Mouse (Mus musculus) common myeloid progenitor, adult 5-6 weeks (primary cell): Measurements from ENCODE around the gene Asic1. TPM values are rescaled to one million over a fixed set of nuclear protein-coding genes. Genes with fewer than 3 reads are reported as not detected.

Experiments
- ATAC-seq: replicated peaks from 2 replicates; pipeline ENCODE4 v1.8.0; 2016; ENCODE audit warnings: low read depth, mild to moderate bottlenecking, moderate TSS enrichment, inconsistent platforms; ENCODE audit not compliant: poor library complexity, severe bottlenecking
- total RNA-seq: library from RNA; stranded (forward); fragments of 200-1000, 187-1606 nt; gene quantifications from 2 replicates; pipeline ENCODE4 v1.2.3, GENCODE M21; 2017

The Asic1 gene
- not detected in 2 replicates for total RNA-seq

GRCm38 (mm10) chr15:99670154-99670821, at the start of gene Asic1:
Asic1 (plus strand) TSS chr15:99670368.
- no peak for ATAC-seq

DNA sequence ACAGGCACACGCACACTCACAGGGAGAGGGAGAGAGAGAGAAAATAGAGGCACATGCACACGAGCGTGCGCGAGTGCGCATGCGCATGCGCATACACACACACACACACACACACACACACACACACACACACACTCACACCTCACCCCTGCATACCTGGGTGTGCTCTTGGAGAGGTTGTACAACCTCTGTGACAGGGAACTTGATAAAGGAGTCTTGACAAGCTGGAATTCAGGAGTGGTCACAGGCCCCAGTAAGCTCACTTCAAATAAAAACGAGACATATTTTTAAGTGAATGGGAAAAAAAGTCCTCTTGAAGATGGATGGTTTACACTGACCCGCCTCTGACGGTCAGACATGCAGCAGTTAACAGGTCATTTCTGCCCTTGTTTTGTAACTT, 48.1 kb upstream of the Asic1 start:
- no peak for ATAC-seq

DNA sequence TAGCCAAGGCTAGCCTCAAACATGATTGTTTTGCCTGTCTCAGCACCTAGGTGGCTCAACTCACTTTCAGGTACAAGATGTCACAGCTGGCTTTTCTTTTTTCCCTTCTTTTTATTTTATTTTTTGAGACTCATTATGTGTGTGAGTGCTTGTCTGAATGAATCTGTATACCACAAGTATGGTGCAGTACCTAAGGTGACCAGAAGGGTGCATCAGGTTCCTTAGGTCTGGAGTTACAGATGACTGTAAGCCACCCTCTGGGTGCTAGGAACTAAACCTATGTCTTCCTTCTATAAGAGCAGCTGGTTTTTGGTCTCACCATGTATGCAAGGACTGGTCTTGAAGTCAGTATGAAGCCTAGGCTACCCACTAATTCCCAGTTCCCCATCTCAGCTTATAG, 38.5 kb upstream of the Asic1 start:
- ATAC-seq = no peak

- no peak; the same call in 1 of the 2 replicates for ATAC-seq
Measured at GRCm38 (mm10) chr15:99634702-99635101, 35.5 kb upstream of the Asic1 start.

DNA sequence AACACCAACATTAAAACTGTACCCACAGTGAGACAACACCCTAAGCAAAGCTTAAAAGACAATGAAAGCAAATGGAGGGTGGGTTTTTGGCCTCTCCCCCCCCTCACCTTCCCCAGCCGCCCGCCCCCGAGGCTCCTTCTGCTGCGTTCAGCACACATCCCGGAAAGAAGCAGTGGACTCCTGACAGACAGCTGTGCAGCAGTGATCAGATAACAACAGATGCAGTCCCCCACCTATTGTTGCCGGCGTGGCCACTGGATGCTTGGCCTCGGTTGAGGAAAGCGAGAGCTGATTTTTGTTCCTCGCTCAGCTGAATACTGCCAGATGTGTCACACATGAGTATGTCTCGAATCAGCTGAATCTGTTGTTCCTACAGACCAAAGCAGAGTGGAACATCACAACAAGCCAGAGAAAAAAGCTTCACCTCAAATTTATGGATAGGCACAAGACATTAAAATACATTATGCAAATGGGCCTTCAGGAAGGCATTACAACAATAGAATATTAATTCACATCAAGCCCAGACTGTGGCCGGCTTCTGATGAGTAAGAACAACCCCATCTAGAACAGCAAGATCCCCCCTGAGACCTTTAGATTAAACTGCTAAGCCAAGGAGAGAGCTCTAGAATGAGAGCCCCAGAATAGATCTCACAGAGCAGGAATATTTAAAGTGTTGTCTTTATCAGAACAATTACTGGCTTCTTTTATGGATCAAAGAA, 32.6 kb upstream of the Asic1 start:
- ATAC-seq = no peak

GRCm38 (mm10) chr15:99638124-99638485, 32.1 kb upstream of the Asic1 start:
- ATAC-seq = no peak

- peak; percentile 42 for ATAC-seq
Measured at GRCm38 (mm10) chr15:99642622-99643021, 27.5 kb upstream of the Asic1 start.

GRCm38 (mm10) chr15:99643832-99644231, 26.3 kb upstream of the Asic1 start:
- ATAC-seq = no peak

- ATAC-seq = no peak
Measured at GRCm38 (mm10) chr15:99644776-99645175, 25.4 kb upstream of the Asic1 start.

- no peak for ATAC-seq
Measured at GRCm38 (mm10) chr15:99648326-99648725, 21.8 kb upstream of the Asic1 start.

GRCm38 (mm10) chr15:99649067-99649761, 21.0 kb upstream of the Asic1 start:
- ATAC-seq = no peak

- no peak for ATAC-seq
Measured at GRCm38 (mm10) chr15:99650304-99650703, 19.9 kb upstream of the Asic1 start.

GRCm38 (mm10) chr15:99651163-99651872, 18.9 kb upstream of the Asic1 start, which contains the start of gene Racgap1:
Racgap1 (minus strand) TSS chr15:99651656.
- ATAC-seq = peak; percentile 98

GRCm38 (mm10) chr15:99651984-99652872, 17.9 kb upstream of the Asic1 start:
- no peak for ATAC-seq

- ATAC-seq = no peak
Measured at GRCm38 (mm10) chr15:99653291-99653690, 16.9 kb upstream of the Asic1 start.

GRCm38 (mm10) chr15:99653876-99654275, 16.3 kb upstream of the Asic1 start:
- no peak for ATAC-seq

- ATAC-seq = no peak
Measured at GRCm38 (mm10) chr15:99655956-99656355, 14.2 kb upstream of the Asic1 start.

DNA sequence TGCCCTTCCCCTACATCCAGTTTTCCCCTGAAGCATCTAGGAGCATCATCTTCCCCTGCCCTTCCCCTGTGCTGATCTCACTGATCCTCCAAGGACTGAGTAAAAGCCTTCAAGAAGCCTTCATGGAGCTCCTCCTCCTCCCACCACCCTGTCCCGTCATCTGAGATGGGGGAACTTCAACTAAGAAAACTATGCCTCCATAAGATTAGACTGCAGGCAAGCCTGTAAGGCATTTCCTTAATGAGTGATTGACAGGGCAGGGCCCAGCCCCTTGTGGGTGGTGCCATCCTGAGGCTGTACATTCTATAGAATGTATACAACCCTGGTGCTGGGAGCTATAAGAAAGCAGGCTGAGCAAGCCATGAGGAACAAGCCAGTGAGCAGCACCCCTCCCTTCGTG, 11.7 kb upstream of the Asic1 start:
- no peak for ATAC-seq

DNA sequence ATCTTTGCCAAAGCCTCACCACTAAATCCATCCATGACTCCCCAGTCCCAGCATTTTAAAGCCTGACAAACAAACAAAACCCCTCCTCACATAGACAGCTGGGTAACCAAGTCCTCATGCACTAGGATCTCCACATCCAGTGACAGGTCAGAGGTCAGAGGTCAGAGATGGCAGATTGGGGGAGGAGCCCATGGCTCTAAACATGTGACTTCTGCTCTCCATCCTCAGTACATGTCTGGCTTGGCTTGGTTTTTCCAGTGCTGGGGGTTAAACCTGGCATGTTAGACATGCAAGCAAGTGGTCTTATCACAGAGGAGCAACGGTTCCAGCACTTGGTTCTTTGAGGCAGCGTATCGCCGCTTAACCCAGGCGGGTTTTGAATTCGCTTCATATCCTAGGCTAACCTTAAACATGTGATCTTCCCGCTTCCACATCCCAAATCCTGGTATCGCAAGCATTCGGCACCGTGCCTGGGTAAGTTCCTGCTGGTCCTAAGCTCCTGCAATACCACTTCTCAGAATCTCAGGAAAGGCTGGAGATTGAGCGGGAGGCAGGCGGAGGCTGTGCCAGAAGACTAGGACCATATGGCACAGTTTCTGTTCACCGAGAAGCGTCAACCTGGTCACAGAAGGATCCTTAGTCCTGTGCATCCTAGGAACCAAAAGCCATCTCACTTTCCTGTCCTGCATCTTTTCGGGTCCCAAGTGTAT, 8.9 kb upstream of the Asic1 start:
- ATAC-seq = no peak
